Mouse (Mus musculus) urinary bladder, adult 18-20 months (tissue): Measurements from ENCODE around the gene Etfrf1.
A peak's percentile ranks its signal among the peaks of the same experiment; 100 is the strongest.

Experiments used
- DNase-seq, 2 experiments: peaks; one replicate each; pipeline ENCODE4 v3.0.0; 2022; ENCODE audit warnings: low spot score in 2 of 2, mixed read lengths in 2 of 2

Etfrf1 gene

GRCm38 (mm10) chr6:145210816-145211338 lies at the start of gene Etfrf1, which contains the start of gene Casc1:
Etfrf1 (plus strand) TSS chr6:145211134.
Casc1 (minus strand) TSS chr6:145211005.
- DNase-seq, result peak; percentile 87 to 99

DNA sequence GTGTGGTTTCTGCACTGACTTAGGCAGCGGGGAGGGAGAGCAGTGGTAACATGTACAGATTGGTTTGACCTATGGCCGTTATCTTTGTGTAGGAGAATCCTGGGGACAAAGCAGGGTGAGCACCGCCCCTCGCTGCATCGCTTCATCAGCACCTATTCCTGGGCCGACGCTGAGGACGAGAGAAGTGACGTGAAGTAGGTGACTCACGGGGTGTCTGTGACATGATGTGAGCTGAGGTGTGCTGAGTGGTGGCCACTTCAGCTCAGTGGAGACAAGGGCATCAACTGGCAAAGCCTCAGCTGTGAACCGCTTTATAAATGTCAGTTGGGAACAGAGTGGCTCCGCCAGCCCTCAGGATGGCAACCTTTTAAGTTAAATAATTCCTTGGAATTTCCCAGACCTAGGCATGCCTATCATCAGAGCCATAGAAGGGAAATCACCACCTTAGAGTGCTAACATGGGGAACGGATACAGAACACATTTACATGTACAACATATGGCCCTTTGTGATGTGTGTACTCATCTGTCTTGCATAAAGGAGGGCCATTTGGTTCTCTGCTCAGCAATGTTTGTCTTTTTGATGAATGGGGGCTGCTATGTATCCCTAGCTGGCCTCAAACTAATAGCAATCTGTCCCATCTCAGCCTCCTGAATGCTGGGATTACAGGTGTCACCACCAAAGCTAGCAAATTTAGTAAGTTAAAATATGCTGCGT lies 38.9 kb upstream of the Etfrf1 start:
- no peak for DNase-seq

DNA sequence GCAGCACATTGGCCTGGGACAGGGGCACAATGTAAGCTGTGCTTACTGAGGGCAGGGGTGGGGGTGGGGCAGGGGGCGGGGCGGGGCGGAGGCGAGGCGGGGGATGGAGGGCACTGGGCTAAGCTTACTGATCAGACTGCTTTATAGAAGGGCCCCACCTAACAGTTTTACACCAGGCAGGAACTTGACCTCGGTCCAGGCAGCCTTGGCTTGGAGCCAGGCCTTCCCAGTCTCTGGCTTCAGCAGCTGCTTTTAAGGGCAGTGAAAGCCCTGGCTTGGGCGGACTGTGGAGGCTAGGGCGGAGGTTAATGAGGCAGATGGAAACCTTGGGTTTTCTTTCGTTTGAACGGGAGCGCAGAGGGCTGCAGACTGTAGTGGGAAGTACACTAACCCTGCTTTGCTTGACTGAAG lies 37.1 kb upstream of the Etfrf1 start:
- DNase-seq, result peak; percentile 36 to 68

DNA sequence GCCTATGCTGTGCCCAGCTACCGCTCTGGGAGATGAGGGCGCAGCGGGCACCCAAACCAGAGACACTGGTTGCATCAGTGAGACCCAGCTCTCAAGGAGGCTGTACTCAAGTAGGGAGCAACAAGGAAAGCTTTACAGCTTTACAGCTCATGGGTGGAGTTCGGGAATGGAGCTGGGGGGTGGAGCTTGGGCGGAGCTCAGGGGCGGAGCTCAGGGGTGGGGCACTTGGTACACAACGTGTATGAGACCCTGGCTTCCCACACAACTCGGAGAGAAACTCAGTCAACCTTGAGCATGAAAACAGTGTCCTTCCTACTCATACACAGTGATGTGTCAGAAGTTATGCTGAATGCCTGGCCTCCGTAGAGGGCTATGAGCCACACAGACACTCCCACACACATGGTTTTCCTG lies 35.4 kb upstream of the Etfrf1 start:
- DNase-seq, result no peak

DNA sequence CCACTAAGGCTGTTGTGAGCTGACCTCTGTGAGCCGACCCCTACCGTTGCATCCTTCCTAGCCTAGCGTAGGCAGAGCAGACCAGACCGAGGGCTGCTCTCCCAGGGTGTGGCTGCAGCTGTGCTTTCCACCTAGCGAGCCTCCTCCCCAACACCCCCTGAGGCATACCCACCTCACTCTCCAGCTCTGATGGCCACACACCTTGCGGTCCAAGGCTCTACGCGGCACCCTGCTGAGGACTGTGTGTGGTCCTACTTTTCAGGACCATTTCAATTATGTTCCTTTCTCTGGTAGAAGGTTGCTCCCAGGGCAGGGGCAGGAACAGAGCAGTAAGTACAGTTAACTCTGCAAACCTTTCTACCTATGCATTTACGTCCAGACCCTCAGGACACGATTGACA lies 34.5 kb upstream of the Etfrf1 start:
- no peak for DNase-seq

- peak in 1 of 2 experiments; percentile 39 for DNase-seq
Observed at GRCm38 (mm10) chr6:145179665-145180064, 31.3 kb upstream of the Etfrf1 start.

DNA sequence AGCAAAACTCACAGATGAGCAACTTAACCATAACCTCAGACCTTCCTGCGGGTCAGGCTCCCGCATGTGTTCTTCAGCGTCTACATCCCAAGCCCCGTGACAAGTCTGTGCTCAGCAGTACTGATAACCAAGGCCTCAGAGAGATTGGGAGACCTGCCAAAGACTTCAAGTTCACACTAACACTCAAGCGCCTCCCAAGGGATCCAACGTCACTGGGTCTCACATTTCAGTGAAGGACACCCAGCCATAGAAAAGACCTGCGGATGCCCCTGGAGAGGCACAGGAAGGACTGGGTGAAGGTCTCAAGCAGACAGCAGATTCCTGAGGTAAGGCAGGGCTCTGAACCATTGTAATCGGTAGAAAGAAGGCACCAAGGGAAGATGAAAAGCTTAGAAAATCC lies 28.9 kb upstream of the Etfrf1 start:
- DNase-seq, result no peak

DNA sequence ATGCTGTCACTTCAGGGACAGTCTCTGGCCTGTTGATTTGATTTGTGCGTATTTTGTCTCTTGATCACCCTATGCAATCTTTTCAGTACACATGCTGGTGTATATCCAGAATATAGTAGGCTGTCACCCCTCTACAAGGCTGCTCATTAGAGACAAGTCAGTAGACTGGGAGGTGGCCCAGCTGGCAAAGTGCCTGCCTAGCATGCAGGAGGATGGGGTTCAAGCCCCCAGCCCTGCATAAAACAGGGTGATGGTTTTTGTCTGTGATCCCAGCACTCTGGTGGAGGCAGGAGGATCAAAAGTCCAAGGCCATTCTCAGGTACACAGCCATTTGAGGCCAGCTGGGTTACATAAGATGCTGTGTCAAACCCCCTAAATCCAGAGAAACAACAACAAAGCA lies 24.8 kb upstream of the Etfrf1 start:
- DNase-seq, result no peak

DNA sequence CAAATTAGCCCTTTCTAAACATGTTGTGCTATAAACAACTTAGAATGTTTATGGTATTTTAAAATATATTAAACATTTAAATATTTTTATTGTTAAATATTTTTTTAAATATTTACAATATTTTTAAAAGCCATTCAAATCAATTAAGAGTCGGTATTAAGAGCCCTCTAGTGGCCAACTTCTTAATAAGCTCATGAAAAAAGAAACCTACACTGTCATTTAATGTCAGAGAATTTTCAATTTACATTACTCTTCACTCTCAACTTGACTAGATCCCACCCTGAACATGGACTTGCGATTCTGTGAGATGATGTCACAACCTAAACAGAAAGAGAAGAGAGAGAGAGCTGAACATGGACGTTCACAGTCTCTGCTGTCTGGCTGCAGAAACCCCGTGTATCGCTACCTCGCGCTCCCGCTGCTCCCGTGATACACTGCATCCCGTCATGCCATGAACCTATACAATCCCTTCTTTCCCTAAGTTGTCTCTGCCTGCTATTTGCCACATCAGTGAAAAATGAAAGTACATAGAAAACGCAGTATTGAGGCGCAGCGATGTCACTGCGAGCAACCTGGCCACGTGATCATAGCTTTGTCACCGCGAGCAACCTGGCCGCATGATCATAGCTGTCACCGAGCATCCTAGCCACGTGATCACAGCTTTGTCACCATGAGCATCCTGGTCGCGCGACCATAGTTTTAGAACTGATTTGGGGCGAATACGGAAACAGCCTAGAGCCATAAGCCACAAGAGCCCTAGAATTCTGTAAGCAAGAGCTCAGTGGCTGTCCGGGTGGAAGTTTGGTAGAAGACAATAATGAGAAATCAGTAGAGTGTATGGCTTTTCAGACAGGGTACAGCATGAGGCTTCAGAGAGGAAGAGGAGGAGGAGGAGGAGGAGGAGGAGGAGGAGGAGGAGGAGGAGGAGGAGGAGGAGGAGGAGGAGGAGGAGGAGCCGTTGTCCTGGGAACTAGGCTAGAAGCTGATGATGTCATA lies 23.5 kb upstream of the Etfrf1 start:
- DNase-seq, result peak in 1 of 2 experiments; percentile 9

GRCm38 (mm10) chr6:145193038-145193437 lies 17.9 kb upstream of the Etfrf1 start:
- DNase-seq, result no peak

DNA sequence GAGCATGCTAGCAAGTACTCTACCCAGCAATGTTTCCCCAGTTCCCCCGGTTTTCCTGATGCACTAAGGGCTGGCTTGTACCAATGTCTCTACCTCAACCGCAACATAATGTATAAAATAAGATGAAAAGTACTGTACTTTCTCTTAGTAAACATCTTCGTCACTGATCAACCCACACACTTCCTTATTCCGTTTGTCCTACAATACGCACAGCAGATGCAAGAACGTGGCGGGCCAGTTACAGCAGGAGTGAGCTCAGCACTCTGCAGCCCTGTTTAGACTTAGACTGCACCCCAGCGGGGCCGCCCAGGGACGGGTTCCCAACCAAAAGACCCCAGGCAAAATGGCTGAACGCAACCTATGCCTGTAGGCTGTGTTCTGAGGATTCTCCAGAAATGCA lies 17.5 kb upstream of the Etfrf1 start:
- DNase-seq, result no peak

GRCm38 (mm10) chr6:145197949-145198686 lies 12.8 kb upstream of the Etfrf1 start:
- no peak for DNase-seq

DNA sequence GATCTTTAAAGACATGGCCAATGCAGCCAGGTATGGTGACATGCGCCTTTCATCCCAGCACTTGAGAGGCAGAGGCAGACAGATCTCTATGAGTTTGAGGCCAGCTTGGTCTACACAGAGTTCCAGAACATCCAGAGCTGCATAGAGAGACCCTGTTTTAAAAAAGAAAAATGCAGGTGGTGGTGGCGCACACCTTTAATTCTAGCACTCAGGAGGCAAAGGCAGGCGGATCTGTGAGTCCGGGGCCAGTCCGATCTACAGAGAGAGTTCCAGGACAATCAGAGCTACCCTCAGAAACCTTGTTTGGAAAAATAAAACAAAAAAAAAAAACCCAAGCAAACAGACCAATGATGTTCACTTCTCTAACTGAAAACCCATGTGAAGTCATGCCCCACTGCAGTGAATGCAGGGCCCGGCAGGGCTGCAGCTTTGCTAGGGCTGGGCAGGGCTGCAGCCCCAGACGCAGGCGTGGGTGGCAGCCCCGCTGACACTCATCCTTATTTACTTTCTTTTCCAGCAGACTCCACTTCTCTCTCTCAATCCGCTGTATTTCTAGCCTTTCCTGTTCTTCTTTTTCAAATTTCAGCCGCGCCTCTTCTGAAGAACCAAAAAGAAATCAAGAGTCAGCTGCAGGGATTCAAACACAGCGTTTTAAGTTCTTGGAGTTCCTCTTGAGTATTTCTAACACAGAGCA lies 8.4 kb upstream of the Etfrf1 start:
- DNase-seq, result no peak

GRCm38 (mm10) chr6:145204440-145204839 lies 6.5 kb upstream of the Etfrf1 start:
- DNase-seq, result no peak

- DNase-seq, result no peak
Observed at GRCm38 (mm10) chr6:145205142-145205541, 5.8 kb upstream of the Etfrf1 start.

DNA sequence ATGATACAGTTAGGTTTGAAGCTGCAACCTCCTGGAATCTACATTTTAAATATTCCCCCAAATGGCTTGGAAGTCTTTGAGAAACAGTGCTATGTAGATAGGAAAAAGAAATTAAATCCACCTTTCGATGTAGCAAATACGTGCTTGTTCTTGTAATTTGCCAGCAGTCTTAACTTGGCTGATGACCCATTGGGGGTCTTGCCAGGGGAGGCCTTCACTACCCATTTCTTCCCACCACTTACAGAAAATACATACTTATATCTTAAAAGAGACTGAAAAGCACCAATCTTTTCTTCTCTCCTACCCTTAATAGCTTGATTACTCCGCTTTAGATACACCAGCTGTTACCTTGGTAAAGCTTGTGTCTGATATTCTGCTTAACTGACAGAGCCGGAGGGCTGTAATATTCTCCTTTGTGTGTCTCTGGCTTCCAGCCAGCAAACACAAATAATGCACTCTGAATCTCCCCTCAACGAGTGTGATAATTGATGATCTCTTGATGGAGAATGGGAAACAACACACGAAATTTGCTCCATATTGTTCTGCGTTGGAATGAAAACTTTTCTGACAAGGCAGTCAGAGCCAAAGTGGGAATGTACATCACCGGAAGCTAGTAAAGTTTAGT lies 766 bp upstream of the Etfrf1 start:
- no peak for DNase-seq

DNA sequence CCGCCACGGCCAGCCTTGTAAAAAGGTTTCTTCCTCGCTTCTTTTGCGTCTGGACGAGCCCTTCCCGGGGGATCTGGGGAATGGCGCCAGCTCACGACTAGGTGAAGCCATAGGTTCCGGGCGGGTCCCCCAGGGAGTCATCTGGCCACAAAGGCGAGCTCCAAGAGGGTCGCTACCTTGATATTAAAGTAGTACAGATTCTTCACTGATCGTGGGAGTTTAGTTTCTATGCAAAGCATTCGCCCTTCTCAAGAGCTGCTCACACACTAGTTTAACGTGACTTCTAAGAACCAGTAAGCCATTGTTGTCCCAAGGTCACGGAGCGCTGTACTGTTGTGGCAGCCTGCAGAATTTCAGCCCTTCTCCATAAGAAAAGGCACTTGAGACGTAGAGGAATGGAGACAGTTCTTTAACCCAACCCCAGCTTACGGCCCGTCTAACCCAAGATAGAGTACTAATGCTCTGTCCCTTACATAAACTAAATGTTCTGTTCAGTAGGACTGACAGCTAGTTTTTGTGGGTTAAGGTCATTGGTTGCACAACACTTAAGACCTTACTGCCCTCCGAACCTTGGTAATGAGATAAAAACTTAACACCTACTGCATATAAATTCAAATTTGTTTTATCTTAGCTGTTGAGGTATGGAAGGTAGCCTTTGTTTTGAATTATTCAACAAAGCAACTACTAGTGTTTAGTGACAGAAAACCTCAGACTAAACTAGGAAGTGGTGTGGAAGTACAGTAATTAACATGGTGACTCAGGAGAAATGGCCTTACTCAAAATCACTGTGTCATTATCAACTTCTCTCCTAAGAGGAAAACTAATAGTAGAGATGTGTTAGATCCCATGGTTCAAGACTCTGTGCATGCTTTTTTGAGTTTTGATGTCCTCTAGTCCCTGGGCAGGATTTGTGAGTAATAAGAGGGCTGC lies 707 bp downstream of the Etfrf1 start:
- no peak for DNase-seq

GRCm38 (mm10) chr6:145213916-145214315 lies 3.0 kb downstream of the Etfrf1 start:
- no peak for DNase-seq

- no peak for DNase-seq
Observed at GRCm38 (mm10) chr6:145215826-145216225, 4.9 kb downstream of the Etfrf1 start.

DNA sequence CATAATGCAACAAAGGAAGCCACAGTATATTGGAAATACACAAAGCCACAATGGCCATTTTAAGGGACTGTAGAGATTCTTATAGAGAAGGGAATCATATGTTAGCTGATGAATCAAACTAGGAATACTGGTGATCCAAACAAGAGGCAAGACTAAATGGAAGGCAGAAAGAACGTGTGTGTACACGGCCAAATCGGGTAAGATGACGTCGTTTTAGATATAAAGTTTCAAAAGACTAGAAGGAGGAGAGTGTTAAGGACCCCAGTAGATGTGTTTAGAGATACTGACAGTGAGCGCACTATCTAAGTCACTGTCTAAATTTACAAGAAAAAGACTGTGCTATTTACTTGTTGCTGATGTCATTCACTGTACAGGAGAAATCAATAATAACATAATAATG lies 13.3 kb downstream of the Etfrf1 start:
- DNase-seq, result no peak
